Mouse (Mus musculus) ZHBTc4 (cell line): ENCODE results near the gene Ddx58.

Source experiments
- DNase-seq: peaks from one replicate; pipeline ENCODE4 v3.0.0-alpha.2; 2011; ENCODE audit warnings: low read depth, low spot score

The Ddx58 gene

GRCm38 (mm10) chr4:40182651-40183320 lies 56.8 kb downstream of the Ddx58 start:
- DNase-seq = peak; percentile 89

- no peak for DNase-seq
Observed at GRCm38 (mm10) chr4:40181681-40182080, 57.9 kb downstream of the Ddx58 start.

DNA sequence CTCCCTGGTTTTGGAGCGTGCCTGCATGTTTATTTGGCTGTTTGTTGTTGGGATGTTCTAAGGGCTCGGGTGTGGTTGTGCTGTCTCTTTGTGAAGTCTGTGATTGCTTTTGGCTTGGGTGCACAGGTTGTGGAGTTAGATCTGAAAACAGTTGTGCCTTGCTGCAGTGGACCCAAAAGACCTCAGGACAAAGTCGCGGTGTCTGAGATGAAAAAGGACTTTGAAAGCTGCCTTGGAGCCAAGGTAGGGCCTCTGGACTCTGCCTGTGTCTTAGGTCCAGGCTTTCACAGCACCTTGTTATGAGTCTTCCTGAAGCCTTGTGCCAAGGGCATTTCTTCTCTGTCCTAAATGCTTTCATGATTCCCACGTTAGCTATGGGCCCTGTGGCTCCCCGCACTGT lies 59.6 kb downstream of the Ddx58 start:
- no peak for DNase-seq

DNA sequence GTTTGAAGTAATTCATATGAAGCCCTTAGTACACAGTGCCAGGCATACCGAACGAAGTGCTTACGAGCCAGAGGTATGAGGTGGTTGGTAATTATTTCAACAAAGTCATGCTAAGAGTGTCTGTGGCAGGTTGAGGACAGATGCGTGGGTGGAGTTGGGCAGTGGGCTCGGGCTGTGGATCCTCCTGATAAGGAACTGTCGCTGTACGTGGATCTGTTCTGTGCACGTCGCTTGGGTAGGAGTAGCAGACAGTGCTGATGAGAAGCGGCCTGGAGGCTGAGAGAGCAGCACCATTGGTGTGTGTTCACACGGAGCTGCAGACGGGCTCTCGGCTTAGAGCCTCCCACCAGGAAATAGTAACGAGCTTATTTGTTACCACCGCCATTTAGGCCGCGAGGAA lies 61.0 kb downstream of the Ddx58 start:
- no peak for DNase-seq

DNA sequence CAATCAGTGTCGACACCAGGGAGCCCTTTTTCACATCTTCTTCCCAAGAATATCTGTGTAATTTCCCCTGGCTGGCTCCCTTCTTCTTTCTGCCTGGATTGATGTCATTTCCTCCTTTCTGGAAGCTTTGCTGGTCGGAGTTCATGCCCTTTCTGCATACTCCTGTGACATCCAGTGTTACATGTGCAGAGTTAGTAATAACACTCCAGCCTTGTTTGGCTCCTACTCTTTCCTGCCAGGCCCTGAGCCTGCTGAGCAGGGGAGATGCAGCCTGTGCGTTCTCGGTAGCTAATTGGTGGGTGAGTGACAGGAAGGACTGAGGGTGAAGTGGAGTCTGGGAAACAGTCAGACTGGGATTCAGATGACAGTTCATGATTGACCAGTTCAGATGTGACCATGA lies 65.3 kb downstream of the Ddx58 start:
- no peak for DNase-seq

DNA sequence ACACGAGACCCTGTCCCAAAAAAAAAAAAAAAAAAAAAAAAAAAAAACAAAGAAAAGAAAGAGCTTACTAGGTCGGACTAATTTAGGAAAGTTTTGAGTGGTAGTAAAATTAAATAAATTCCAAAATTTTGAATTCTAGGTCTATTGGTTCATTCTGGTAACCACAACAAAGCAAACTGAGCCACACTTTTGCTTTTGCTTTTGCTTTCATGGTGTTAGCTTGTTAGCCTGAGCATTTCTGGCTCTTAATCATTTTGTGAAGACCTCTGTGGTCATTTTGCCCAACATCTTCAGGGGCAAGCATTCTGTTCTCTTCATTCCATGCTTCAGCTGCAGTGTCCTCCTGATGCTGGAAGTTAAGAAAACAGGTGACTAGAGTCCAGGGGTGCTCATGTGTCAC lies 67.3 kb downstream of the Ddx58 start:
- DNase-seq = no peak

- no peak for DNase-seq
Observed at GRCm38 (mm10) chr4:40171477-40171876, 68.2 kb downstream of the Ddx58 start.

DNA sequence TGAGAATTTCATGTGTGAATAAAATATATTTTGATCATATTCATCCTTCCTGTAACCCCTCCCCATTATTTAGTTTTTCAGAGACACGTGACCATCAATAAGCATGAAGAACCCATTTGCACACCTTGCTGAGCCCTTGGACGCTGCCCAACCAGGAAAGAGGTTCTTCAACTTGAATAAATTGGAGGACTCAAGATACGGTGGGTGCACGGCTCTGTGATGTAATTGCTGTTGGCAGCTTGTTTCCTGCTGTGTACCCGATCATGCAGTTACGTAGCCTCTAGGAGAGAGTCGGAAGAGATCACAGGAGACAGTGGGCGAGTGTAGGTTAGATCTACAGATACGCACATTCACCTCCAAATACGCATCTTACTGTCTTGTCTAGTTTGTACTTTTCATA lies 76.0 kb downstream of the Ddx58 start:
- no peak for DNase-seq

DNA sequence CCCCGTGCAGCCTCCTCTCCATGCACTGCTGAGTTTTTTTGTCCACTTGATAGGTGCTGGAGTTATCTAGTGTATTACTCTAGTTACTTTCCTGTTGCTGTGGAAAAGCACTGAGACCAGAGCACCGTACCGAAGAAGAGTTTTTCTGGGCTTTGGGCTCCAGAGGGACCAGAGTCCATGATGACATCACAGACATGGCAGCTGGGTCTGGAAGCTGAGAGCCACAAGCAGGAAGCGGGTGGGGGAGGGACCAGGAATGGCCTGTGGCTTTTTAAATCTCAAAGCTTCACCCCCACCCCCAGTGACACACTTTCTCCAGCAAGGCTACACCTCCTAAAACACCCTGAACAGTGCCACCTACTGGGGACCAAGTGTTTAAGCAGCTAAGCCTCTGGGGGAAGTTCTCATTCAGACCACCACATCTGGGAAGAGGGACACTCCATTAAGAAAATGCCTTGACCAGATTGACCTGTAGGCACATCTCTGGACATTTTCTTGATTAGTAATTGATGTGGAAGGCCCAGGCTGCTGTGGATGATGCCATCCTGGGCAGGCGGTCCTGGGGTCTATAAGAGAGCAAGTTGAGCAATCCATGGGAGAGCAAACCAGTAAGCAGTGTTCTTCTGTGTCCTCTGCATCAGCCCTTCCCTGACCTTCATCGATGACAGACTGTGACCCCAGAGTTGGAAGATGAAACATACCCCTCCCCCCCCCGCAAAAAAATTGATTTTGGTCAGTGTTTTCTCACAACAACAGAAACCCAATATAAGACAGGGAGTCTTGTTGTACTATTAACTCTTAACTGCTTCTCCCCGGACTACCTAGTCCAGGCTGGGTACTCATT lies 78.8 kb downstream of the Ddx58 start:
- DNase-seq = peak; percentile 53

DNA sequence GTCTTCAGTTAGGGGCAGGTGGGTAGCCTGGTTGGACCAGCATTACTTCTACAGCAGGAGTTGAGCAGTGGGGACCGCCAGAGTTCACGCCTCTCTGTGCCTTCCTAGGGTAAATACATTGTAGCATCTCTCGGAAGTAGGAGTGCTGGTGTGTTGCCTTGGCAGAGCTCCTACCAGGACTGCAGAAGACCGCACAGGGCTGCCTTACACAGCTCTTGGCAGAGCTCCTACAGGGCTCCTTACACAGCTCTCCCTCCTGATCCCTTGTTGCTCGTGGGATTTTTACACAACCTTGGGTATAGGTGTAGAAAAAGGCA lies 81.4 kb downstream of the Ddx58 start:
- no peak for DNase-seq

DNA sequence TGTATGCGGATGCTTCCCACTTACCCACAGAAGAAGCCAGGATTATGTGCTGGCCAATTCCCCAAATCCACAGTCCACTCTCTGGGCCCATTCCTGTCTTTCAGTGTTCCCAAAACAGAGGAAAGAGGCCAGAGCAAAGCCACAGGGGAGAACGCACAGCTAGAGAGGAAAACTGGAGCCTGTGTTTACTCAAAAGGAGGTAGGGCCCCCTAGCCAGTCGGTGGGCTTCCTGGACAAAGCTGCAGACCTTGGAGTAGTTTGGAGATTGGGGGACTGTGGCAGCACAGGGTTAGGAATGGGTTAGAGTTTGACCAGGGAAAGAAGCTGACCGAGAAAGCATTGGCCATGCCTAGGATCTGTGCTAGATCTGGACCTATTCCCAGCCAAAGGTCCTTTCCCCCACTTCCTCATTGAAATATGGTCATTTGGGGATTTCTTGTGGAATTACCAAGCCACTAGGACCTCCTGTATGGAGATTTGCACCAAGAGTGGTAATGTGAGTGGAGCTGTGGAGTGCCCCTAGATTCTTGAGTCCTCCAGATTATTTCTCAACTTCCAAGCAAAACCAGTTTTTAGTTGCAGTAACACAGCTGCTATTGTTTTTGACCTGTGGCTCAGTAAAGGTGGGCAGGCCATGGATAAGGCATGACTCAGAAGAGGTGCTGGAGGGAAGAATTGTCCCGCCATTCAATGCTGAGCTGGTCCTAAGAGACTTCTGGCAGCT lies 82.0 kb downstream of the Ddx58 start:
- DNase-seq = no peak

DNA sequence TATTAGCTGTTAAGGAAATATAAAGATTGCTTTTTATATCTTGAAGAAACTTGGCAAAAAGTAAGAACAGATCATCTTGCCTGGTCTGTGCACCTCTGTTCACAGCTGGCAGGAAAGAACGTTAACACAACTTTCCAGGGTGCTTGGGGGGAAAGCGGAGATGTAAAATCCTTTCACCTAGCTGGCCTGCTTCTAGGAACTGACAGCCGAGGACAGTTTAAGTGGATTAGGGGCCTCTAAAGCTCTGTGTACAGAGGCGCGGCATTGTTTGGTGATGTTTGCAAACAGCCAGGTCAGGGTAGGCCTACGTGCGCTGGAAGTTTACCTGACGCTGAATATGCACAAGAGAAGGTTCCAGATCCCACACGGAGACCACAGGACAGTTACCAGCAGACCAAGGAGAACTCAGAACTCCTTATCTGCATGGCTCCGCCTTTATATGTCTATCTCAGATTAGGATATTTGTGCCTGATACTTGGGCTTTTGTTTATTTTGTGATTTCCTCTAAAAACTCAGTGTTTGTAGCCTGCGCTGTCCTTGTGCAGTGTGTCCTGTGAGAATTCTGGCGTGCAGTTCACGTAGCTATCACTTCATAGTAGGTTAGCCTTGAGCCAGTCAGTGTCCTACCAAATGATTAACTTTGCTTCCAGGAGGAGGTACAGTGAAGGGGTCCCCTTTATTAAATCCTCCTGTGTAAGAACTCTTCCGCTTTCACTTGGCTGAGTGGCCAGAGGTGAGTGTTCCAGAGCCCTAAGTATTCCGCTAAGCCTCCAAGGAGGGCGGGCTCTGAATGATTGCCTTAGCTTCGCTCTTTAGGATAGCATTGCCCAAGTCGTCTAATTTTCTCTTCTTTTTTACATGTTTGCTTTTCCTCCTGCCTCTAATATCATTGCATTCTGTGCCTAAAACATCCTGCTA lies 82.8 kb downstream of the Ddx58 start:
- DNase-seq = no peak

DNA sequence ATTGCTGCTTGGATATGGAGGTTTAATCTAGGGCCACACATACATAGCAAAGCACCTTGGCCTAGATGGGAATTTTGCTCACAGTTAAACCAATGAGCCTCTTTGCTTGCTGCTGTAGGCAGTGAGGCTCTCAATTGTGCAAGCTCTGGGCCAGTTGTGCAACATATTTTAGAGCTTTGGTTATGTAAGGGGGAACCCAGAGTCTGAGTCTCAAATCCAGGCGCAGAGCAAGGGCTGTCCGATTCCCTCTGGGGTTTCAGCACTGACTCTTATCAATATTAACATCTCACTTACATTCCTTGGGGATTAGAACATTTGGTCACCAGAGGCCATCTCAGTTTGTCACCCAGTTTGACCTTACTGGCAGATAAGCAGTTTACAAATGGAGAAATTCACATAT lies 83.5 kb downstream of the Ddx58 start:
- DNase-seq = no peak

- no peak for DNase-seq
Observed at GRCm38 (mm10) chr4:40155467-40155999, 84.1 kb downstream of the Ddx58 start.

DNA sequence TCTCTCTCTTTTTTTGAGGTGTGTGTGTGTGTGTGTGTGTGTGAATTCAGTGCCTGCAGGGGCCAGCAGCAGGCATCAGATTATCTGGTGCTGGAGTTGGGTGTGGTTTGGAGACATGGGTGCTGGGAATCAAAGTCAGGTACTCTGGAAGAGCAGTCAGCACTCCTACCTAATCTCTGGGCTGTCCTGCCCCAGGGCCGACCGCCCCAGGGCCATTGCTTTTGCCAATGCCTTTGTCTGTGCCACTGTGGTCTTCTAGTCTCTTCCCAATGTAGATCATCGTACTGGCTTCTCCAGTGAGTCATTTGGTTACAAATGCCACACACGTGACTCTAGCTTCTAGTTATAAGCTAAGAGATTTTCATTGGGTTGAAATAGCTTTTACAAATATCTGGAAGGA lies 84.9 kb downstream of the Ddx58 start:
- no peak for DNase-seq
